Mouse (Mus musculus): ENCODE measurements around the gene Dnajb3. TPM values are rescaled to one million over a fixed set of nuclear protein-coding genes. Genes with fewer than 3 reads are reported as not detected.

The Dnajb3 gene
- total and polyA plus RNA-seq, 2 experiments from 2014 or later, result 6.6 to 12.4 TPM

DNA sequence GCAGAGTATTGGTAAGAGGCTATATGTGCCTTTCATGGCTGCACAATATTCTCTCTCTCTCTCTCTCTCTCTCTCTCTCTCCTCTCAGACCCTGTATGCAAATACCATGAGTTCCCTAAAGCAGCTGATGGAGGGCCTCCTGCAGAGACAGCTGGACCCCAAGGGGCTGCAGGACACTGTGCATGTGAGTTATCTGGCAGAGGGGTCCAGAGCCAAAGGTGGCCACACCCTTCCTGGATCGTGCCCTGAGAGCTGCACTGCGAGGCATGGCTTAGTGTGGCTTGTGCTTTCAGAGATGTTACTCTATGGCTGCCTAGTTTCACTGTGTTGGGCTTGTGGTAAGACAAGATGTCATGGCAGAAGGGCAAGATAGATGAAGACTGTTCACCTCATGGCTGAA lies 42.1 kb upstream of the Dnajb3 start:
- Histone ChIP-seq H3K4me3 (ENCODE audit: low read depth, low read length) (no peak overlapping the region), H3K27me3 (ENCODE audit: insufficient read depth, low read length) (no peaks in the 10 kb centered on the region), H3K9ac (no peak overlapping the region), H3K27ac (ENCODE audit: low read depth, low read length) (no peak overlapping the region), H3K4me1 (ENCODE audit: insufficient read depth) (no peaks in the 10 kb centered on the region), H3K4me2 (ENCODE audit: low read depth) (no peak overlapping the region), H3K9me3 (ENCODE audit: low read length) (peaks cover 96% of the 10 kb centered on the region), H3K36me3 (ENCODE audit: insufficient read depth) (no peaks in the 10 kb centered on the region)
- no peak for DNase-seq
- TF ChIP-seq CTCF (IDR thresholded peaks at IDR 0.05; ENCODE audit: low read depth), result no peak
- 46% methylated on average over 2 of the region's 2 CpGs for WGBS
- no peak for ATAC-seq

DNA sequence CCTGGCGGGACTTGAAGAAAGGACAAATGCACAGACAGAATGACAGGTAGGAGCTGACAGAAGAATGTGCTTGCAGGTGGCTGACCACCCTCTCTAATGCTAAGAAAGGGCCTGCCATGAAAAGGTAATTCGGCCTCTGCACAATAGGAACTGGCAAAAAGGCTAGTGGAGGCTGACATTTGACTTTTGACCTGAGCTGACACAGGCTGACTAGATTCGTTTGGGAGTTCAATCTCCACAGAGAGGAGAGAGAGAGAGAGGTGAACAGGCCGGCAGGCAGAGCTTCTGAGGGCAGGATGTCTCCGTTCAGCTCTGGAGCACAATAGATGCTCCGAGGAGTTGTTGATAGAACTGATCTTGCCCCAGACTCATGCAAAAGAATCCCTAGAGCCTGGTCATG lies 40.8 kb upstream of the Dnajb3 start:
- Histone ChIP-seq H3K27me3 (ENCODE audit: insufficient read depth, low read length) (no peaks in the 10 kb centered on the region), H3K4me2 (ENCODE audit: low read depth) (no peak overlapping the region), H3K4me3 (ENCODE audit: low read depth, low read length) (no peak overlapping the region), H3K9me3 (ENCODE audit: low read length) (peaks cover 100% of the 10 kb centered on the region), H3K27ac (ENCODE audit: low read depth, low read length) (no peak overlapping the region), H3K9ac (no peak overlapping the region), H3K4me1 (ENCODE audit: insufficient read depth) (no peaks in the 10 kb centered on the region), H3K36me3 (ENCODE audit: insufficient read depth) (no peaks in the 10 kb centered on the region)
- no peak for TF ChIP-seq CTCF (IDR thresholded peaks at IDR 0.05; ENCODE audit: low read depth)
- DNase-seq (no peak), ATAC-seq (no peak)
- WGBS, result 43% methylated on average over 6 of the region's 6 CpGs

DNA sequence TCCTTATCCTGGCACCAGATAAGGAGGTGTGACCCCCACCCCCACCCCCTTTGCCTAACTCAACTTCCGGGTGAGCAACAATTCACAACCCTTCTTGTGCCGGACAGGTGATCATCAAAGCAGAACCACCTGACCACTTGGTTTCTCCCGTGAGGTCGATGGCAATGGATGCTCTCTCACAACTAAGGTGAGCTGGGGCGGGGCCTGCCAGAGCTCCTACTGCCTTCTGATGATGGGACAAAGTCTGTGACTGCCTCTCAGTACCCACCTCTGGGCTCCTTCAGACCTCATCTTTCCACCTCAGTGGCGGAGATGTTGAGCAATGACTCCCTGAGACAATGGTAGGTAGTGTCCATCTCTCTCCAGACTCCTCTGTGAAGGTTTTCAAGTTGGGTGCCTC lies 40.3 kb upstream of the Dnajb3 start:
- 80% methylated on average over 6 of the region's 6 CpGs for WGBS
- H3K4me2 ChIP-seq (ENCODE audit: low read depth), result no peak overlapping the region
- H3K27ac ChIP-seq (ENCODE audit: low read depth, low read length), result no peak overlapping the region
- ATAC-seq, result no peak
- no peaks in the 10 kb centered on the region for H3K4me1 ChIP-seq (ENCODE audit: insufficient read depth)
- no peaks in the 10 kb centered on the region for H3K36me3 ChIP-seq (ENCODE audit: insufficient read depth)
- H3K9me3 ChIP-seq (ENCODE audit: low read length), result peaks cover 100% of the 10 kb centered on the region
- DNase-seq, result no peak
- no peak overlapping the region for H3K9ac ChIP-seq
- no peak overlapping the region for H3K4me3 ChIP-seq (ENCODE audit: low read depth, low read length)
- H3K27me3 ChIP-seq (ENCODE audit: insufficient read depth, low read length), result no peaks in the 10 kb centered on the region
- TF ChIP-seq CTCF (IDR thresholded peaks at IDR 0.05; ENCODE audit: low read depth), result no peak

DNA sequence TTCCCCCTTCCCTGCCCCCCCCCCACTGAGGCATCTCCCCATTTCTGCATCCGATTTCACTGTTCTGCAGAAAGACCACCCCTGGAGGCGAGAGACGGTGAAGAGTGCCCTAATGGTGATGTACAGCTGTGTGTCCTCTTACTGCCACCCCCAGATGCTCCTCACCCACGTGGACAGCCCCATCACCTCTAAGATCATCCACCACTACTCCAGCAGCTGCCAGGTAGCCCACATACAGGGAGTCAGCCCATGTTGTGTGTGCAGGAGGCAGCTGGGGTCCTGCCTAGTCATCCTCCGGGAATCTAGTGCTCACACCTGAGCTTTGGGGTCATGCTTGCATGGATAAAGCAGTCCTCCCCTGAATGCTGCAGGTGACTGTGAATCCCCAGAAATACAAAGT lies 38.3 kb upstream of the Dnajb3 start:
- no peak for ATAC-seq
- Histone ChIP-seq H3K4me3 (ENCODE audit: low read depth, low read length) (no peak overlapping the region), H3K9ac (no peak overlapping the region), H3K4me2 (ENCODE audit: low read depth) (no peak overlapping the region), H3K27me3 (ENCODE audit: insufficient read depth, low read length) (no peaks in the 10 kb centered on the region), H3K27ac (ENCODE audit: low read depth, low read length) (no peak overlapping the region), H3K36me3 (ENCODE audit: insufficient read depth) (no peaks in the 10 kb centered on the region), H3K9me3 (ENCODE audit: low read length) (peaks cover 100% of the 10 kb centered on the region), H3K4me1 (ENCODE audit: insufficient read depth) (no peaks in the 10 kb centered on the region)
- DNase-seq, result no peak
- TF ChIP-seq CTCF (IDR thresholded peaks at IDR 0.05; ENCODE audit: low read depth), result no peak
- WGBS, result 69% methylated on average over 5 of the region's 5 CpGs

DNA sequence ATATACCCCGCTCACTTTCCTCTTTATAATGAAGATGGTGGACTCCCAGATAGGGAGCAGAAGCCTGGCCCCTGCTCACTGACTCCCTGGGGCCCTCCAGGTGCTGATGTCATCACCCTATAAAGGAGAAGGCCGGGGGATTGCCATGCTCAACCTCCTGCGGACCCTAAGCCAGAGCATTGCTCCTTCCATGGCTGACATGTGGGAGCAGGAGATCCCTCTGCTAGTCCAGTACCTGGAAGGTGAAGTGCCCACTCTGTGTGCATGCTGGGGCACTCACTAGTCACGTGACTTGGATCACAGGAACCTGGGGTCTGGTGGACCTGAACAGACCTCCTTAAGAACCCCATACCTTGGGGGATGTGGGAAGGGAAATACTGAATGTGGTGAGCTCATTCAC lies 35.0 kb upstream of the Dnajb3 start:
- H3K9me3 ChIP-seq (ENCODE audit: low read length), result peaks cover 97% of the 10 kb centered on the region
- DNase-seq (no peak), ATAC-seq (no peak)
- no peaks in the 10 kb centered on the region for H3K4me1 ChIP-seq (ENCODE audit: insufficient read depth)
- no peaks in the 10 kb centered on the region for H3K36me3 ChIP-seq (ENCODE audit: insufficient read depth)
- H3K27me3 ChIP-seq (ENCODE audit: insufficient read depth, low read length), result no peaks in the 10 kb centered on the region
- whole genome bisulfite sequencing, result 74% methylated on average over 4 of the region's 4 CpGs
- no peak overlapping the region for H3K9ac ChIP-seq
- no peak overlapping the region for H3K27ac ChIP-seq (ENCODE audit: low read depth, low read length)
- H3K4me3 ChIP-seq (ENCODE audit: low read depth, low read length), result no peak overlapping the region
- TF ChIP-seq CTCF (IDR thresholded peaks at IDR 0.05; ENCODE audit: low read depth), result no peak
- H3K4me2 ChIP-seq (ENCODE audit: low read depth), result no peak overlapping the region

DNA sequence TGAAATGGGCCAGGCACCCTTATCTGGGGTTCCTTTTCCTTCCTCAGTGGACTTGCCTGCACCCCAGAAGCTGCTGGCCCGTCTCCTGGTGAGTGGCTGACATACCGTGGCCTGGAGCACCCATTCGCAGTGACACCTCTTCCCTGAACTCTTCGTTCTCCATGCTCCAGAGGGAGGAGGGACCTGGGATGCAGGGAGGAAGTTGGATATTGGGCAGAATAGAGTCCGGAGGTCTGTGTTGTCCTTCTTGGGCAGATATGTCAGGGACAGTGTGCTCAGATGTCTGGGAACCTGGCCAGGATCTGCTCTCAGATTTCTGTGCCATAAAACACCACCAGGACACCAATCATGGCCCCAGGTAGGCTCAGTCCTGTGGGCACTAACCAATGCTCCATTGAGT lies 34.5 kb upstream of the Dnajb3 start:
- 75% methylated on average over 5 of the region's 5 CpGs for WGBS
- H3K9ac ChIP-seq, result no peak overlapping the region
- DNase-seq (no peak), ATAC-seq (no peak)
- H3K9me3 ChIP-seq (ENCODE audit: low read length), result peaks cover 97% of the 10 kb centered on the region
- H3K4me2 ChIP-seq (ENCODE audit: low read depth), result no peak overlapping the region
- no peaks in the 10 kb centered on the region for H3K27me3 ChIP-seq (ENCODE audit: insufficient read depth, low read length)
- H3K27ac ChIP-seq (ENCODE audit: low read depth, low read length), result no peak overlapping the region
- no peak overlapping the region for H3K4me3 ChIP-seq (ENCODE audit: low read depth, low read length)
- no peak for TF ChIP-seq CTCF (IDR thresholded peaks at IDR 0.05; ENCODE audit: low read depth)
- no peaks in the 10 kb centered on the region for H3K36me3 ChIP-seq (ENCODE audit: insufficient read depth)
- H3K4me1 ChIP-seq (ENCODE audit: insufficient read depth), result no peaks in the 10 kb centered on the region

DNA sequence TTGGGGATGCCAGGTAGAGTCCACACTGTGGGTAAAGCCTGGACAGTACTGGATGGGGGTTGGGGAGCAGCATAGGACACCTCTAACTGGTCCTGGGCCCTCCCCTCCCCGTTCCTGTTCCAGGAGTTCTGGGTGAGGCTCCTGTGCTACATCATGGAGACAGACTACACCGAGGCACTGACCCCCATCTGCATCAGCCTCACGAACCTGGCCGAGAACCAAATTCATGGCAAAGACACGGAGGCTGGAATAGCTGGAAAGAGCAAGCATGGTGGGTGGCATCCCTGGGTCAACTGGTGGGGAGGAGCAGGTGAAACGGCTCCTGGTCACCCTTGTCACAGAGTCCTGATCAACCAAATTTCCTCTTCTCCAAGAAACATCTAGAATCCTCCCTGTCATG lies 33.2 kb upstream of the Dnajb3 start:
- ATAC-seq (no peak), DNase-seq (no peak)
- H3K36me3 ChIP-seq (ENCODE audit: insufficient read depth), result no peaks in the 10 kb centered on the region
- no peak overlapping the region for H3K4me2 ChIP-seq (ENCODE audit: low read depth)
- H3K4me3 ChIP-seq (ENCODE audit: low read depth, low read length), result no peak overlapping the region
- no peak overlapping the region for H3K9ac ChIP-seq
- WGBS, result 81% methylated on average over 6 of the region's 6 CpGs
- no peaks in the 10 kb centered on the region for H3K4me1 ChIP-seq (ENCODE audit: insufficient read depth)
- H3K9me3 ChIP-seq (ENCODE audit: low read length), result peaks cover 97% of the 10 kb centered on the region
- H3K27me3 ChIP-seq (ENCODE audit: insufficient read depth, low read length), result no peaks in the 10 kb centered on the region
- H3K27ac ChIP-seq (ENCODE audit: low read depth, low read length), result no peak overlapping the region
- no peak for TF ChIP-seq CTCF (IDR thresholded peaks at IDR 0.05; ENCODE audit: low read depth)

DNA sequence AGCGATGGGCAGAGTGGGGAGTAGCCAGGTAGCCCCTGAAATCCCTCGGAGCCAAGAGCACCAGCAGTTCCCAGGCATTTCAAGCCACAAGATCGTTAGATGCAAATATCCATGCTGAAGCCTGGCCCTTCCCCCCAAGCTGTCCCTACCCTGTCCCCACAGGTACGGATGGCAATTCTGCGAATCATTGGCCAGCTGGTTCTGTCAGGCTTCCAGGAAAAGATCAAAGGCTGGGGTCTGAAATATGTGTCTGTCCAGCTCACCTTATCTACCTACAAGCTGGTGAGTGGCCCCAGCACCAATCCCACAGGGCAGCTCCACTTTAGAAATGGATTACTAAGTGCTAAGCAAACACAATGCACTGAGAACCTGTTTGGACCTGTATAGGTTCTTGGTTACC lies 31.7 kb upstream of the Dnajb3 start:
- H3K9me3 ChIP-seq (ENCODE audit: low read length), result peaks cover 98% of the 10 kb centered on the region
- TF ChIP-seq CTCF (IDR thresholded peaks at IDR 0.05; ENCODE audit: low read depth), result no peak
- no peaks in the 10 kb centered on the region for H3K36me3 ChIP-seq (ENCODE audit: insufficient read depth)
- H3K4me2 ChIP-seq (ENCODE audit: low read depth), result no peak overlapping the region
- ATAC-seq (no peak), DNase-seq (no peak)
- H3K4me3 ChIP-seq (ENCODE audit: low read depth, low read length), result no peak overlapping the region
- H3K27ac ChIP-seq (ENCODE audit: low read depth, low read length), result no peak overlapping the region
- H3K4me1 ChIP-seq (ENCODE audit: insufficient read depth), result no peaks in the 10 kb centered on the region
- no peak overlapping the region for H3K9ac ChIP-seq
- WGBS, result 79% methylated on average over 5 of the region's 5 CpGs
- no peaks in the 10 kb centered on the region for H3K27me3 ChIP-seq (ENCODE audit: insufficient read depth, low read length)
